Mouse (Mus musculus) kidney, postnatal 14 days (tissue): ENCODE measurements at regions not wholly inside any gene's neighbourhood (a gene's known extent, or its start where the extent isn't known, plus 50 kb on each side); places are given as distances from the start of the nearest gene placed in this dataset.

Experiments
- DNase-seq: peaks from one replicate; pipeline ENCODE4 v3.0.0; 2022; ENCODE audit warnings: mixed read lengths

- DNase-seq: peak; percentile 59
Measured at GRCm38 (mm10) chr16:44629296-44630275, 70.9 kb upstream of the Boc start.

- DNase-seq: no peak
Measured at GRCm38 (mm10) chr16:44625871-44626293, 67.2 kb upstream of the Boc start.

- DNase-seq: no peak
Measured at GRCm38 (mm10) chr16:44625108-44625616, 66.5 kb upstream of the Boc start.

GRCm38 (mm10) chr16:44621573-44621972 lies 62.9 kb upstream of the Boc start:
- no peak for DNase-seq

- no peak for DNase-seq
Measured at GRCm38 (mm10) chr16:44620536-44620935, 61.8 kb upstream of the Boc start.

DNA sequence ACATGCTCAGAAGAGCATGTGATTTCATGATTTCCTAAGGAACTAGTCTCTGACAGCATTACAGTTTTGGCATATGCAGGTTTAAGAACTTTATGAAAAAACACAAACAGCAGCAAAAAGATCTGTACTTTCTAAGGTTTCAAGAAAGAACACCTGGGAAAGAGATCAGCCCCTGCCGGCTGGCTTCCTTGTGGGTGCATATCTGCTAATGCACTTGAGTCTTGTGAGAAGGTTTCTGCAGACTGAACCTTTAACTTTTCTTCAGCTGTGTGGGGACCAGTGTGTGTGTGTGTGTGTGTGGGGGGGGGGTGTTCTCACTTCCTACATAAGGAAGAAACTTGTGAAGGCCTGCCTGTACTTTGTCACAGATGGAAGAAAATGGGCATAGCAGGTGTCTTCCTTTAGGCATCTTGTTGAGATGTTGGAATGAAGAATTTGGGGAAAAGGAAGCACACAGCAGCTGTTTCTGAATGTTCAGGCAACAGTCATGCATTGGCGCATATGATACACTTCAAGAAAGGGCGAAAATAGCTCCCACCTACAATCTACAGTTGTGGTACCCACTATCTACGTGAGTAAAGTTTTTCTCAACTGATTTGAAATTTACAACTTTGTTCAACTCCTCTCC lies 60.9 kb upstream of the Boc start:
- no peak for DNase-seq

- DNase-seq: no peak
Measured at GRCm38 (mm10) chr16:44617041-44617440, 58.3 kb upstream of the Boc start.

GRCm38 (mm10) chr16:44616376-44616775 lies 57.7 kb upstream of the Boc start:
- no peak for DNase-seq

DNA sequence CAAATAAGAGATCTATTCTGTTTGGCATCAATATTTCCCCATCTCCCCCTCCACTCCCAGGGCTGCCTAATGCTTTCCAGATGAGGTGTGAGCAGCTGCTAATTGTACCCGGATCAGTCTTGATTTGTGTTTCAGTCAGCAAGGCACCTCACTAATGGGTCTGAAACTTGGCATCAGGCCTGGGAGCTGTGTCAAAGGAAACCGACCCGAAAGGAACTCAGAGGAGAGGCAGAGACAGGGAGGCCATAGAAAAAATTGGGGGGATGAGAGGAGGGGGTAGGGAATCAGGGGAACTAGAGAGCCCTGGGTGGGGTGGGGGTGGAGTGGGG lies 57.1 kb upstream of the Boc start:
- peak; percentile 27 for DNase-seq

DNA sequence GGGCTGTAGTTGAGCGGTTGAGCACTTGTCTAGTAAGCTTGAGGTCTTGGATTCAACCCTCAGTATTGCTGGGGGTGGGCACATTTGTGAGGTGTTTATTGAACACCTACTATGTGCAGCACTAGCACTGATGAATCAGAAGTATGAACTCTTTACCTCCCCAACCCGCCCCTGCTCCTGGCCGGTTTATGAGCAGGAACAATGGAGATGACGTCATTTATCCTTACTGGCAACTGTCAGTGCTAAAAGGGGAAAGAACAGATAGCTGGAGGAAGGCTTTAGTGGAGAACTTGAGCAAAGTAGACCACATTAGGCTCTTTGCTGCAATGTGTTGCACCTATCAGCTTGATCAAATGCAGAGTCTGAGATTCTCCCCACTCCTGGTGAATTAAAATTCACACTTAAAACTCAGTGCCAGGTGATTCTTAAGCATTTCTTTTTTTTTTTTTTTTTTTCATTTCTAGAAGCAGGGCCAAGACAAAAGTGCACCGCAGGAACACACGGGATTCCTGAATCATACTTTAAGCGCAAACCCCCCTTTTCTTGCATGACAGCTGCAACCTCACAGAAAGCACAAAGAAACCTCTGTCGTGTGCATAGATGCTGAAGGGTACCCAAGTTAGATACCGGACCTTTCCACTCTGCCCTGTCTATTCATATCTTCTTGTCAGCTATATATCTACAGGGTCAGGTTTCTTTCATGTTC lies 56.6 kb upstream of the Boc start:
- DNase-seq: no peak

GRCm38 (mm10) chr16:44614235-44614634 lies 55.5 kb upstream of the Boc start:
- DNase-seq: no peak

- no peak for DNase-seq
Measured at GRCm38 (mm10) chr16:44612676-44613075, 54.0 kb upstream of the Boc start.

- no peak for DNase-seq
Measured at GRCm38 (mm10) chr16:44611525-44611924, 52.8 kb upstream of the Boc start.

DNA sequence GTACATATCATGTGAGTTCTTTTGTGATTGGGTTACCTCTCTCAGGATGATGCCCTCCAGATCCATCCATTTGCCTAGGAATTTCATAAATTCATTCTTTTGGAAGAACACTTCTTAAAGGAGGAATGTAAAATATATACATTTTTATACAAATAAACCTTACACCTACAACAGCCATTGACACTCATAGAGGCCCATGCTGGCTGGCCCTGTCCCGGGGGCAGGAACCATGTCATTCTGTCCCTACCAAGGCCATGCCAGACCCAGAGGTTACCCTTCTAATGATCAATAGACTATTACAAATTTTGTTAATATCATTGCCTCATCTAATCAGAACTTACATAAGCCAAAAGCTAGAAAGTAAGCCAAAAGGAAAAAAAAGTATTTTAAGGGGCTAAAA lies 49.9 kb upstream of the Boc start:
- DNase-seq: no peak
